Mouse (Mus musculus) brain, embryonic 14.5 days (tissue): ENCODE results near the gene Myo3a. TPM values are rescaled to one million over a fixed set of nuclear protein-coding genes. Genes with fewer than 3 reads are reported as not detected.

Source experiments
- DNase-seq: peaks from one replicate; pipeline ENCODE4 v3.0.0-alpha.2; 2011; ENCODE audit warnings: low read depth
- CTCF ChIP-seq: fragments of 200-500 bp; IDR thresholded peaks from 2 replicates; pipeline ENCODE4 v1.5.1; 2012; ENCODE audit warnings: inconsistent platforms, mild to moderate bottlenecking, moderate library complexity, borderline replicate concordance; ENCODE audit not compliant: insufficient read depth, insufficient read length; ENCODE audit errors: extremely low read depth
- POLR2A ChIP-seq: fragments of 200-500 bp; IDR thresholded peaks from 2 replicates; pipeline ENCODE4 v1.6.1; 2012; ENCODE audit warnings: mild to moderate bottlenecking, inconsistent platforms, borderline replicate concordance; ENCODE audit not compliant: poor library complexity, insufficient read depth, insufficient read length, severe bottlenecking; ENCODE audit errors: extremely low read depth
- polyA plus RNA-seq: library from polyadenylated mRNA; depleted of rRNA; stranded (reverse); fragments of >200 nt; gene quantifications from 2 replicates; pipeline ENCODE4 v1.2.3, GENCODE M21; 2012

Gene Myo3a
- polyA plus RNA-seq, 1 experiment: 0.05 TPM

GRCm38 (mm10) chr2:22623111-22624070 is 396.1 kb downstream of the Myo3a start:
- TF ChIP-seq POLR2A (no peak), CTCF (no peak)
- DNase-seq: peak; percentile 53

DNA sequence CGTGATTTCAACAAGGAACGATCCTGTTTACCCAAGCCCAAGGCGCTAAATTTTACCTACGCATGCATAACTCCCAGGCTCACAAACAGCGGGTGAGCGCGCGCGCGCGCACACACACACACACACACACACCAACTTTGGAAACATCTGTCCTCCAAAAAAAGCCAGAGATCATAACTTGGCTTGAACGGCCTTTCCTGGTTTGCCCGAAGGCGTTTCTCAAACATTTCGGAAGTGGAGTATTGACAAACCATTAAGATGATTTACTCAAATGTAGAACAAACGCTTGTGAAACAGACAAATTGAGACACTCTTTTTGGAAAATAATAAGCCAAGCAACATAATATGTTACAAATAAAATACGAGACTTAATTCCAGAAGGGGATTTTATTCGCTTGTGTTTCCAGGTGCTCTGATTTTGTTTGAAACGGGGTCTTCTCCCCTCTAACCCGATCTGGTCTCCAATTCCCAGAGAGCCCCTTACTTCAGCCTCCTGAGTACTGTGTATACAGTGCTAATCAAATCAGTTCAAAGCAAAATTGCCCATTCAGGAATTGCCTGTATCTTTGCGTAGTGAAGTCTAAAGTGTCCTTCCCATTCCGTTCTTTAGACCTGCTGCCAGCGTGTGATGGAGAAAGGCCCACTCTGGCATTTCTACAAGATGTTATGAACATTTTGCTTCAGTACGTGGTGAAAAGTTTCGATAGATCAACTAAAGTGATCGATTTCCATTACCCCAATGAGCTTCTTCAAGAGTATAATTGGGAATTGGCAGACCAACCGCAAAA is 397.1 kb downstream of the Myo3a start:
- TF ChIP-seq POLR2A: no peak
- TF ChIP-seq CTCF: no peak
- peak; percentile 64 for DNase-seq

GRCm38 (mm10) chr2:22625096-22625960 is 398.0 kb downstream of the Myo3a start:
- TF ChIP-seq CTCF (no peak), POLR2A (no peak)
- peak; percentile 54 for DNase-seq

GRCm38 (mm10) chr2:22627147-22627666 is 399.9 kb downstream of the Myo3a start:
- DNase-seq: peak; percentile 63
- TF ChIP-seq POLR2A (no peak), CTCF (peak; percentile 1; the same call in 1 of the 2 replicates)

- TF ChIP-seq CTCF (no peak), POLR2A (no peak)
- DNase-seq: peak; percentile 67
Measured at GRCm38 (mm10) chr2:22627819-22628432, 400.6 kb downstream of the Myo3a start.

DNA sequence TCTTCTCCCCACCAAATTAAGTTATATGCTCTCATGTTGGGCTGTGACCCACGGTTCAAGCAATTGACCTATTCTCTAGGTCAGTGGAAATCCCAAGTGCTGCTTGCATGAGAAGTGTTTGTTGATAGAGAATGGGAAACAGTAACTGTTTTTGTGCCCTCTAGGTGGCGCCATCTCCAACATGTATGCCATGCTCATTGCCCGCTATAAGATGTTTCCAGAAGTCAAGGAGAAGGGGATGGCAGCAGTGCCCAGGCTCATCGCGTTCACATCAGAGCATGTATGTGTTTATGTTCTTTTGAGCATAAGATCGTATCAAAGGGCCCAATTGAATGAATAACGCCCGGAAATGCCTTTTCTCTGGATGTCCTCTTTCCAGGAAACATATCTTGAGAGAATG is 407.5 kb downstream of the Myo3a start:
- TF ChIP-seq CTCF (peak; percentile 56; the same call in 1 of the 2 replicates), POLR2A (no peak)
- DNase-seq: peak; percentile 54

DNA sequence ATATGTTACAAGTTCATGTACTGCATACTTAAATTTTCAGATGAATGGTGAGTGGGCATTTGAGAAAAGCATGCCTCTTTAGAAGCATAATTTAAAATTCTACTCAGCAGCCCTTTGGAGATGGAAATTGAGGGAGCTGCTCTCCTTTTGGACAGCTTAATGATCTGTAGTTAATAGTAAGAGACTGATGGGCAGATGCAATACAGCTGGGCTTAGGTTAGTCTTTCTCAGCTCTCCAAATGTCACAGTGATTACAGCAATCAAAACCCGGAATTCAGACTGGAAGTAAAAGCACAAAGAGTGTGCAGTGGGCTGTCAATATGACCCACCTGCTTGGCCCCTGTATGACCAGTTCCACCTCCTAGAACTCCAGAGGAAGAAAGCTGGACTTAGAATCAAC is 418.8 kb downstream of the Myo3a start:
- TF ChIP-seq POLR2A (no peak), CTCF (no peak)
- peak; percentile 76 for DNase-seq

GRCm38 (mm10) chr2:22648394-22648793 is 421.1 kb downstream of the Myo3a start:
- no peak for DNase-seq
- TF ChIP-seq POLR2A (no peak), CTCF (no peak)

- no peak for DNase-seq
- TF ChIP-seq CTCF: no peak
- TF ChIP-seq POLR2A: no peak
Measured at GRCm38 (mm10) chr2:22651826-22652225, 424.5 kb downstream of the Myo3a start.

DNA sequence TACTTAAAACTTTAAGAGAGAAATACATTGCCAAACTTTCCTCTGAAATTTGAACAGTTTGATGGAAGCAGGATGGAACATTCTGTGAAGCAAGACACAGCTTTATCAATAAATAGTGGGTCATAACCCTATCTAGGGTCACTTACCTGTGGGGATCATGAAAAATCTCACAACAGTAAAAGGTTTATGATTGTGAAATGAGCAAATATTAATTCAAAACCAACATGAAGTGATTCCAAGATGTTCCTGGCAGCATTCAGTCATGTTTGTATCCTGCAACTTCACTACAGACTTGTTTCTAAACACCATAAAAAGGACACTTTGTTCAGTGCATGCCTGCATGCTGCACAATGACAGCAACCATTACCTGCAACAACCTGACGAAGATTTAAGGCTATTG is 436.4 kb downstream of the Myo3a start:
- DNase-seq: no peak
- TF ChIP-seq CTCF: no peak
- no peak for TF ChIP-seq POLR2A
